Mouse (Mus musculus): ENCODE measurements around the gene Prickle1. TPM values are rescaled to one million over a fixed set of nuclear protein-coding genes. Genes with fewer than 3 reads are reported as not detected.

Gene Prickle1
- total RNA-seq, 2 experiments from 2014 or later = 92.0 to 103 TPM

DNA sequence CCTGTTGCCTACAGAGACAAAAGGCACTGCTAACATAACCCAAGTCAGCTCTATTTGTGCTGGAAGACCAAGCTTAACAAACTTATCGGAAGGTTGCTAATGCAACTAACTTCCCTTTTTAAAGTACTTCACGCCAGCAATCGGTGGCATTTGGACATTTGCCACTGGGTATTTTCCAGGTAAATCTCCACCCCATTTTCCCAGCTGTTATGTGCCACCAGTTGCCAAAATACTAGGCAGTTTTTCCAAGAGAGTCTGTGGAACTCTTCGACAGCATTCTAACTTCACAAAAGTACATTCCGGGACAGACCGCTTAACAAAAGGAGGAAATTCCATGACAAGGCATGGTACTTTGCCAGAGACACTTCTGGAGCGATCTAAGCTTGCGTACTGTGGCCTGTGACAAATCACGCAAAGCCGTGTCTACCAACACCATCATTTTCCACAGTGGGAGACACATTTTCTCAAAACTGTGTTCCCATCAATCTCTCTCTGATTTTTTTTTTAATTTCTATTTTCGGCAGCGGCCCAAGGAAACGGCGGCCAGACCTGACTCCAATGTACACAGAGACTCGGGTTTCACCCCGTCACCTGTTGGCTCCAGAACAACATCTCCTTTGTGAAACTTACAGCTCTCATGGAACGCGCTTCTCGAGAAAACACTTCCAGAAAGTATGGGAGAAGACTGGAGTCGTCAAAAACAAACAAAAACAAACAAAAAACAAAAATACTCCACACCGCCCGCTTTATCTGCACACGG, 77.4 kb downstream of the Prickle1 start:
- DNase-seq (ENCODE audit: low spot score in 2 of 2) = no peak
- intact Hi-C loops (cut with DNase I) = loop anchor here (2.0 to 5.0 kb wide), 2 partner anchors 56 to 694 kb away; no protein-coding TSS in a partner anchor

DNA sequence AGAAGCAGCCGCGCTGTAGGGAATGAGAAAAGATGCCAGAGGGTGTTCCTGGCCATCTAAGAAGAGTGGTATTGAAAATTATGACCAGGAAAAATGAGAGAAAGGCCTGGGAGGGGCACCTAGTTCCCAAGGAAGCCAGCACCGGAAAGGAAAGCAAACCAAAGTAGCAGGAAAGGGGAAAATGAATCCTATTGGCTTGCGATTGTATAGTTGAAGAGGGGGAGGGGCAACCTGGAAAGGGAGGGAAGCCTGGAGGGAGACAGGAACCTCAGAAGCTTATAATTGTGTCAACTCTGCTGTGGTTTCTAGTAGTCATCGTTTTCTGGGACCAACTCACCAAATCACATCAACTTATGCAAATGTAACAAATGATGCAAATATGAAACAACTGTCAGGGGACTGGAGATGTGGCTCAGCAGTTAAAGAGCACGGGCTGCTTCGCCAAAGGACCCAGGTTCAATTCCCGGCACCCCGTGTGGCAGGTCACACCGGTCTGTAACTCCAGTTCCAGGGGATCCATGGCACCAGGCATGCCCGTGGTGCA, 78.6 kb downstream of the Prickle1 start:
- no peak for DNase-seq (ENCODE audit: low spot score in 2 of 2)
- intact Hi-C loops (cut with DNase I) = loop anchor here (5.0 kb wide), 1 partner anchor 695 kb away; no protein-coding TSS in a partner anchor

DNA sequence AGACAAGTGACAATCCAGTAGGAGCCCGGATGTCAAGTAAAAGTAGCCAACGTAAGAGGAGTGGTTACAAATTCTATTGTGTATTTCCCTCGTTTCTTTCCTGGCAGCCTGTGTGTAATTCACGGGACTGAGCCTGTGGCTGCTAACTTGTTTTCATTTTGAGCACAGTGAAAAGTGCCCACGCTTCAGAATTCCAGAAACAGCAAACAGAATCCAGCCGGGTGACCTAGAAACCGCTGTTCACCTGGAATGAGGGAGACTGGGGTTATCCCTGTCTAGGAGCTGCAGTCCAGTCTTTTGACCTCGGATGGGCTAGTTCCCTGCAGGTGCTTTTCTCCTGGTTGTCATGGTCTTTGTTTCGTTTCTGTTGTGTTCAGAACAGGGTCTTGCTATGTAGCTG, 80.4 kb downstream of the Prickle1 start:
- DNase-seq (ENCODE audit: low spot score in 2 of 2) = no peak
- intact Hi-C loops (cut with DNase I) = loop anchor here (5.0 kb wide), 1 partner anchor 697 kb away; no protein-coding TSS in a partner anchor

DNA sequence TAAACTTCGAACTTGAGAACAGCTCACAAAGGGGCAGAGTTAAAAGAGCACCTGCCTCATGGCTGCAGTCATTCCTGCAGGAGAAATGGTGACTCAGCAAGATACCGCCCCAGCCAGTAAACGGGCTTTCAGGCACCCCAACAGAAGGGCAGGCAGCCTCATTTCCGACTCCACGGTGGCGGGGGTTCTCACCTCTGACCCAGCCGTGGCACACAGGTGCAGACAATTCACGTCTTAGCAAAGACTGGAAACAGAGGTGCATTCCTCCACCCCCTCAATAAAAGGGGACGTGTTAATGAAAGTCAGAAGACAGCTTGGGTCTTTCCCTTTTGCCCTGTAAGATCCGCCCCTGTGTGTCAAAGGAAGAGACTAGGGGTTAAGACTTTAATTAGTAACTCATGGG, 81.8 kb downstream of the Prickle1 start:
- intact Hi-C loops (cut with DNase I) = no loop called here
- no peak for DNase-seq (ENCODE audit: low spot score in 2 of 2)

DNA sequence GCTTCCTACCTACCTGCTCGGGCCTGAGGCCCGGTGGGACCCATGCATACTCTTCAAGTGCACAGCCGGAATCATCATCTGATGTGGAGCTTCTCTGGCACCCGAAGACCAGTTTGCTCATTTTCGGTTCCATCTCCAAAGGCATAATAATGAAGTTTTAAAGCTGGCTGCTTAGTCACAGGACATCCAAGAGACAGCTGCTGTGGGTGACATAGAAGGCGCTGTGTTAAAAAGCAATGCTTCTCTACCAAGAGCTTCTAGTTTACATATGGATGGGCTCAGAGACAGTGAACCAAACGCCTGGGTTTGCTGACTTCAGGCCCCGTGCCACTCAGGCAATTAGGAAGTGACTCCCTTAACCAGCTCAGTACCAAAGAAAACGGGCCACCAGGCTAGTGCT, 83.3 kb downstream of the Prickle1 start:
- intact Hi-C loops (cut with DNase I) = no loop called here

DNA sequence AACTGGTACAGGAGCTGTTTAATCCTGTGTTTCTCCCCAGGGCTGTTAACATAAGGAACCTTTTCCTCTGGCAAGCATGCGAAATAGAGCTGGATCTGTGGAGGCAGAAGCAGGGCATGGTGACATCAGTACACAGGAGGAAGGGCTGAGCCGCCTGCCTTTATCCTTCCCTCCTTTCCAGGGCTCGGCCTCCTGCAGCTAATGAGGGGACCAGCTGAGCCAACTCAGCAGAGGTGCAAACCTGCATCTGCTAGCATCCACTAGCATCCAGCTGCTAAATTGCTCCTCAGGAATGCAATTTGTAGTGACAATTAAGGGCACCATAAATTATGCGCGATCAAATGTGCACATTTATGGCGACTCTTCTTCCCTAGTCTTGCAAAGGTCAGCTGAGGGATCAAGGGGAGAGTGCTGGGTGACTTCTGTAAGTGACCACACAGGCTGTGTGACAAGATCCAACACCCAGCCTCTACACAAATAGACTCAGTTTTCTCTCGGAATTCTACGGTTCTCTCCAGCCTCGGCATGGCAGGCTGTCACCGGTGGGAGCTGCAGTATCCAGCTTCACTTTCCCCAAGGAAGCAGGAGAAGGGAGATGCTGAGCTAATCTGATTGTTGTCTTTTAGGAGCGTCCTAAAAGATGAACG, 84.9 kb downstream of the Prickle1 start:
- DNase-seq (ENCODE audit: low spot score in 2 of 2) = no peak
- intact Hi-C loops (cut with DNase I) = no loop called here

More for the DNA sequence above, 83.3 kb downstream of the Prickle1 start:
- DNase-seq (ENCODE audit: low spot score in 2 of 2) = no peak

DNA sequence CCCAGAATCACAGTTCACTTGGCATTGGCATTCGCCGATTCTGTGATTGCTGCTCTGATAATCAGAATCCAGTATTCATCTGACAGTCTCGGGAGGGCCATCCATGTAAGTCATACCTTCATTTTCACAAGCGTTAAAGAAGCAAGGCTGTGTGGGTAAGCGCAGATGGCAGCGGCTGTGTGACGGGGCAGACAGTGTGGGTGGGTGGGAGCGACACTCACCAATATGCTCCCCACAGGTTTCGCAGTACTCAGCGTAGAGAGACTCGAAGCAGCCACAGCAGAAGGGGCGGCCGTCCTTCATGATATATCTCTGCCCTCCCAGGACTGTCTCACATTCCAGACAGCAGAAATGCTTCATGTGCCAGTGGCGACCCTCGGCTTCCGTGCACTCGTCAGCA, 90.9 kb downstream of the Prickle1 start:
- intact Hi-C loops (cut with DNase I) = no loop called here
- DNase-seq (ENCODE audit: low spot score in 2 of 2) = no peak

DNA sequence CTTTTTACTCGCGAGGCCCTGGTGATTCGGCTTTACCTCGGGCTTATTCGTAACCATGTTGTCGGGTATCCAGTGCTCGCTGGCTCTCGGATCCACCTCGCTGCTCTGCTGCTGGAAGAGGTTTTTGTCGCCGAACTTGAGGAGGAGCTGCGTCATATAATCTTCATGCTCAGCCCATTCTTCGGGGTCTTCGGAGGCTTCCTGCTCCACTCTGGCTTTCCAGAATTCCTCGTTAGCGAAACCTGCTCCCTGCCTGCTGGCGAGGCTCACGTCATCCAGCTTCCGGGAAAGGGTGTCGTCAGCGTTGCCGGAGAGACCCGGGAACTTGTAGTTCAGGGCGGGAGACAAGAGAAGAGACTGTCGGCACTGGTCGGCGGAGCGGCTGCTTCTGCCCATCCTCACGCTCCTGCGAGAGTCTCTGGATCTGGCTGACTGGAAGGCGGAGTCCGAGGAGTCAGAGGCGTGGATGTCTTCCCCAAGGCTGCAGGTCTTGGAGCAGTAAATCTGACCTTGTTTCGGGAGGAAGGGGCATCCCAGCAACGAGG, 92.4 kb downstream of the Prickle1 start:
- intact Hi-C loops (cut with DNase I) = no loop called here
- DNase-seq (ENCODE audit: low spot score in 2 of 2) = no peak

DNA sequence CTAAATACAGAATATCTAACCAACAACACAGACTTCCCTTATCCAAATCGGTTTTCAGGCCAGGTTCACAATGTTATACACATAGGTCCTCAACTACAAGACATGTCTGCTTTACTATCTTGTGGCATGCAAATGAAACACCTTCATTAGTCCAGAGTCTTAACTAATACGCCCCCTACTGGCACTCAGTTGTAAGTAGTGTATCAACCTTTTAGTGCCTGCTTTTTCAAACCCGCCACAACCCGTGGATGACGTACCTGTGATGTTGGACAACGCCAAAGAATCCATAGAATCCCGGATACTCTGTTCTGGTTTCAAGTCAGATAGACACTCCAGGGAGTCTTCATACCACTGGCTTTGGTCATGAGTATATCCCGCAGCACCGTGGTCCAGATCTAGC, 93.0 kb downstream of the Prickle1 start:
- intact Hi-C loops (cut with DNase I) = no loop called here
- DNase-seq (ENCODE audit: low spot score in 2 of 2) = no peak

DNA sequence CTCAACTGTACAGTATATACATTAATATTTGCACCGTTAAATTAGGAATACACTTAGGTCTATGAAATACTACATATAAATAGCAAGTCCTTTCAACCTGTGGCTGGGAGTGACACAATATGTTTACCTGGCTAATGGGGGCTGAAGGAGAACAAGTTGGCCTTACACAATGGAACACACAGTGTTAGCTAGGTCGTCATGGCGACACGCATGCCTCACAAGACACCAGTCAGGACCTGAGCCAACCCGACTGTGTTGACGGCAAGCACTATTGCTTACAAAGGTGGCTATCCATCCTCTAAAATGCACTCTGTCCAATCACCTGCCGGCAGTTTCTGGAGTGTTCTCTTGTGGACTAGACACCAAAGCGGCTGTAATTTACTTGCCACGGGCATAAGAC, 95.8 kb downstream of the Prickle1 start:
- intact Hi-C loops (cut with DNase I) = no loop called here
- DNase-seq (ENCODE audit: low spot score in 2 of 2) = no peak

DNA sequence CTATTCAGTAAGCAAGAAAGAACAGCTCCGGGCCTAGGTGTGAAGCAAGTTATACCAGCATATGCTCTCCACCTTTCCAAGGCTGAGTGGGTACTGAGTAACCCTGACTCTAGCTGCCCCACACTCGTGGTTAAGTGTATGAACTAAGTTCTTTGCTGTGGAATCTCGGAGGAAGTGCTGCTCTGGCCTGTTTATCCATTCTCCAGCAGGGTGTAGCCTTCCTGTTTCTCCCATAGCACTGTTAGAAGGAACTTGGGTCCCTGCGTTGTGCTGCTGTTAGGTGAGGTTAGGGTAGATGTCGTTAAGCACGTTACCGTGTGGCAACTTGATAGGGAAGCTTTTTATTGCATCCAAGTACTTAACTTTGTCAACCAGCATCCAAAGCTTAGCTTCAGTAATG, 101.0 kb downstream of the Prickle1 start:
- no peak for DNase-seq (ENCODE audit: low spot score in 2 of 2)
- intact Hi-C loops (cut with DNase I) = no loop called here

DNA sequence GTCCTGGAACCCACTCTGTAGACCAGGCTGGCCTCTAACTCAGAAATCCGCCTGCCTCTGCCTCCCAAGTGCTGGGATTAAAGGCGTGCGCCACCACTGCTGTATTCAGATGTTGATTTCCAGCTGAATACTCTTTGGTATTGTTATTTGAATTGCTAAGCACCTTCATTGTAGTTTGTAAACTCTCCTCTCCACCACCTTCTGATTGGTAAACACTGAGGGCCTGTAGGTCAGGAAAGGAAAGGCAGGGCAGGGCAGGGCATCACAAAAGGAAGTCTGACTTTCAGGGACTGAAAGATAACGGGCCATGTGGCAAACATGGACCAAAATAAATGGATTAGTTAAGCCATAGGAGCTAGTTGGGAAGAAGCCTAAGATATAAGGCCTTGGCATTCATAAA, 106.1 kb downstream of the Prickle1 start:
- intact Hi-C loops (cut with DNase I) = no loop called here

DNA sequence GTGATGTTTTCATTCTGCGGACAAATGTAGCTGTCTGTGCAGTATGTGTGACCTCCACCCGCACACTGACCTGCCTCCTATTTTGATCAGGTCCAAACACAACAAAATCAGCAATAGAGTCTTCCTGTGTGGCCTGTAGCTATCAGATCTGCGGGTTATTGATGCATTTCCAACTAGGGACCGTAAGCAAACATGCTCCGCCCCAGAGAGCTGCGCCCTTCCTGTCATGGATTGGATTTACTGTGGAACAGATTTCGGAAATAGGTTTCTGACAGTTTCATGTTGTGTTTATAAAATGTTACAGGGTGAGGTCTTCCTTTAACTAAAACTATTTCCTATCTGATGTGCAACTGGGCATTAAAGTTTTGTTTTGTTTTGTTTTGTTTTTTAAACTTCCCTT, 109.6 kb downstream of the Prickle1 start:
- intact Hi-C loops (cut with DNase I) = no loop called here
- no peak for DNase-seq (ENCODE audit: low spot score in 2 of 2)

More for the DNA sequence above, 106.1 kb downstream of the Prickle1 start:
- DNase-seq (ENCODE audit: low spot score in 2 of 2) = no peak

DNA sequence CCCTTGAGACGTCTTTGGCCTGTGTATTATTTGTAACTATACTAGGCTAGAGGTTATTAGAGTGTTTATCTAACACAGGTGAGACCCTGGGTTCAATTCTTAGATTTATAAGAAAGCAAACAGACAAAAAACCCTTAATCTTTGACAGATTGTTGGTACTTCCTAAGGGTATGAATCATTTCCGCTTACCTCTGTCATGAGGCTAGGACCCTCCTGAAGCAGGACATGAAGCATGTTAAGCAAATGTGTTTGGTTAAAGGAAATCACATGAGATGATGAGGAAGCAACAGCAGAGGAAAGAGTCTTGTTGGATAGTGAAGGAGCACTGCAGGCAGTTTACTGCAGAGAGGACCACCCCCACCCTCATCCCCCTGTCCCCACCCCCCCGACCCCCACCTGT, 110.4 kb downstream of the Prickle1 start:
- no peak for DNase-seq (ENCODE audit: low spot score in 2 of 2)
- intact Hi-C loops (cut with DNase I) = no loop called here

DNA sequence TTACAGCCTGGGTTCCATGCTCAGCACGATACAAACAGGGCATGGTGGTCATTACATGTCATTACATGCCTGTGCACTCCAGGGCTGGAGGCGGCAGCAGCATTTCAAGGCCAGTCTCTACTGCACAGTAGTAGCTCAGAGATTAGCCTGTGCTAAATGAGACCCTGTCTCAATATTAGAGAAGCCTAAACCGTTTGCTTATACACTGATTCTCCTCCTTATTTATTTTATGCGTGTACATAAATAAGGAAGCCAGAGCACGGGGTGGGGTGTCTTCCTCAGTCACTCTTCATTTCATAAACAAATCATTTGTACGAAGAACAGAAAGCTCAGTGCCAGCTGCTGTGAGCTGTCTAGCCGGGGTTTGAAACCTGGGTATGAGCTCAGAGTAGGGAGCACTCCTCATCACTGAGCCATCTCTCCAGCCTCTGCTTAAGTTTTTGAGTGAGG, 111.4 kb downstream of the Prickle1 start:
- intact Hi-C loops (cut with DNase I) = no loop called here
- DNase-seq (ENCODE audit: low spot score in 2 of 2) = no peak

DNA sequence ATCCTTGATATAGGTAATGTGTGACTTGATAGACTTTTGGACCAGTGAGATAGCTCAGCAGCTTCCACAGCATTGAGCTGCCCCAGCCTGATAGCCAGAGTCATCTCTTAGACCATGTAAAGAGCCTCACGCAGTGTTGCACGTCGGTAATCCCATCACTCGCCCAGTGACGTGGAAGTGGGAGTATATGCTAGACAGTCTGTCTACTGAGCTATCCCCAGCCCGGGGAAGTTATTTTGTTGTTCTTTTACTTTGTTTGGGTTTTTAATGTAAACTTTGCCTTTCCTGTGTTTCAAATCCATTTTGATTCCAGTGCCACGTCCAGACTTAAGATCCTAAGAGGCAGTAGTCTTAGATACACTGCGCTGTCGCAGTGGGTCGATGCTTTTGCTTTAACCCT, 114.6 kb downstream of the Prickle1 start:
- DNase-seq (ENCODE audit: low spot score in 2 of 2) = no peak
- intact Hi-C loops (cut with DNase I) = no loop called here

DNA sequence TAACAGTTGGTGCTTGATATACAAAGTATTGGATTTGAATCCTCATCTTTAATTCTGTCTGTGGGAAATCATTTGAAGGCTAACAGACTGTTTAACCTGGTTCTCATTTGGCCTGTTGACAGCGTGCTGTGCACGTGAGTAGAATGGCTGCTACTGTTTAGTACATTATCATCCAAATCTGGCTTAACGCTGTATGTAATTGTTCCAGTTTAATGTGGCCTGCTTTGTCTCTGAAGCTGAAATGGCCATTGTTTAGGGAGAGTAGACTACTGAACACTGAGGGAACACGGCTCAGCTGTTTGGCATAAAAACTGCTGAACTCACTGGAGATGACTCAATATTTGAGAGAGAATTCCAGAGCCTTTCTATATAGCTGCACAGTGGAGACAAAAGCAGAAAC, 116.2 kb downstream of the Prickle1 start:
- intact Hi-C loops (cut with DNase I) = no loop called here
- DNase-seq (ENCODE audit: low spot score in 2 of 2) = no peak

DNA sequence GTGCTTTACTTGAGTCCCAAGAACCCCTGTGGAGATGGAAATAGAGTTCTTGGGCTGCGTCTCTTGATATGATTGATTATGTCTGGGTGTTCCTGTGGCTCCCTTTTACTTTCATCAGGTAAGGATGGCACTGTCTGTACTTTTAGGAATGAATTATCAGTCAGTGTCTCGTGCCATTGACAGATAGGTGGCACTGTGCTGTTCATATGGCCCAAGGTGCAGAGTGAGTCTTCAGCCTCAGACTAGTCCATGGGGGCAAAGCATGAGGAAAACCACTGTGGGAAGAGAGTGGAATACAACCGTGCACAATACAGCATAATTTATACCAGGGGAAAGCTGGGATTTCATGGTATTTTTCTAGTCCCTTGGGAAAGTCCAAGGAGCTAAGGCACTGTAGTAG, 117.0 kb downstream of the Prickle1 start:
- no peak for DNase-seq (ENCODE audit: low spot score in 2 of 2)
- intact Hi-C loops (cut with DNase I) = no loop called here

DNA sequence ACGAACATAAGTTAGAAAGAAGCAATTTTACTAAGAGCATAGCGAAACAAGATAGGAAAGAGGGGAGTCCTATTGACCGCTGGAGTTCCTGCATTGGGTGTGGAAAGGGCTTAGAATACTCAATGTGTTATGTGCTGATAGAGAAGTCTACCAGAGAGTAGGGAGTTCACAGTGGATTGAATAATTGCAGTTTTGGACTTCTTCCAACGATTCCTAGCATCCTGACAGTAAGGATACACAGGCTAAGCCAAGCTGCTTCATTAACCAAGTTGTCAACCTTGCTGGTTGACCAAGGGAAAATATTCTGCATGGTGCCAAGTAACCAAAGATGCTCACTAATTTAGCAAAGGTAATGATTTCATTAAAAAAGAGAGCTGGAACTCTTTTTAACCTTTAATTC, 118.0 kb downstream of the Prickle1 start:
- intact Hi-C loops (cut with DNase I) = no loop called here
- no peak for DNase-seq (ENCODE audit: low spot score in 2 of 2)

DNA sequence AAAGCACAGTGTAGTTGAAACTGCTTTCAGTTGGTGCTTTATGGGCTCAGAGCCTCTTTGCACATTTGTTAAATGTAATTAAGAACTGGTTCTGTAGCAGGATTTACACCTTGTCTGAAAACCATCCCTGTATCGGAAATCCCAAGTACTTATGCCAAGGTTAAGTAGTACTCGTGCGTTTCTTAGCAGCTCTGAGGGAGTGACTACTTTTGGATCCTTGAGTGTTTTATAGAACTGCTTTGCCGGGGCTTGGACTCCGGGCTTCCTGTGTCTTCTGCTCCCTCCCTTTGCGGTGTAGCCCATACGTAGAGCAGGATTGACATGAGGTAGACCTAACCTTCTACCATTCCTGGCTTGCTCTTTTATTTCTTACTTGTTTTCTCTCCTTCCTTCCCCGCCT, 120.0 kb downstream of the Prickle1 start:
- DNase-seq (ENCODE audit: low spot score in 2 of 2) = no peak
- intact Hi-C loops (cut with DNase I) = no loop called here

DNA sequence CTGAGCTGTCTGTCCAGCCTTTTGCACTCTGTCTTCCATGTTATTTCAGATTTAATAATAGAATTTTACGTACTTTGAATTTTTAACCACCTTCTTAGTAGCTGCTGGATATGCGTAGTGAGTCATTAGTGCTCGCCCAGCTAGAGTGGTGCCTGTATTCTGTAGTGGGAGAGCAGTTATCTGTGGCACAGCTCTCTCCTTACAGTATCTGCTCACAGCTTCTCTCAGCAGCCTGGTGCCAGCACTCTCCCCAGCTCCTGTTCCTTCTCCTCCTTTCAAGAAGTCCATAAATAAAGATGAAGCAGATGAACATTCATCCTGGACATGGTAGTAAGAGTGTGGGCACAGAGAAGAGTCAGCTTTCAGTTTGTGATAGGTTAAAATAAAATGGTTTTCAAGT, 121.4 kb downstream of the Prickle1 start:
- DNase-seq (ENCODE audit: low spot score in 2 of 2) = no peak
- intact Hi-C loops (cut with DNase I) = no loop called here
